Mouse (Mus musculus) C2C12 (cell line): ENCODE results near the gene Gars. TPM values are rescaled to one million over a fixed set of nuclear protein-coding genes. Genes with fewer than 3 reads are reported as not detected.

Source experiments
- H3K27me3 ChIP-seq: one replicate; pipeline ENCODE4 v1.6.1; 2011; ENCODE audit not compliant: control insufficient read depth, insufficient read depth, insufficient read length
- H3K36me3 ChIP-seq: one replicate; pipeline ENCODE4 v1.6.1; 2011; ENCODE audit not compliant: control insufficient read depth, insufficient read depth
- H3K4me3 ChIP-seq: one replicate; pipeline ENCODE4 v1.5.1; 2011; ENCODE audit warnings: mild to moderate bottlenecking, control low read depth; ENCODE audit not compliant: poor library complexity, insufficient read depth, severe bottlenecking
- H3K79me2 ChIP-seq: one replicate; pipeline ENCODE4 v1.6.1; 2011; ENCODE audit not compliant: control insufficient read depth, insufficient read depth
- H3K79me3 ChIP-seq: one replicate; pipeline ENCODE4 v1.6.1; 2011; ENCODE audit warnings: low read depth, control low read depth
- H3ac ChIP-seq: one replicate; pipeline ENCODE3; 2011; ENCODE audit warnings: low read depth; ENCODE audit not compliant: control insufficient read depth, insufficient read length
- CEBPB ChIP-seq: IDR thresholded peaks from one replicate; pipeline ENCODE4 v1.6.1; 2011; ENCODE audit warnings: low read depth, mild to moderate bottlenecking, control low read depth, moderate library complexity
- CTCF ChIP-seq: IDR thresholded peaks from one replicate; pipeline ENCODE4 v1.5.1; 2011; ENCODE audit not compliant: control insufficient read depth, insufficient read depth, insufficient read length
- FOSL1 ChIP-seq: IDR thresholded peaks from one replicate; pipeline ENCODE4 v1.8.0; 2011; ENCODE audit warnings: mild to moderate bottlenecking, low read length; ENCODE audit not compliant: poor library complexity, insufficient read depth, severe bottlenecking
- MAX ChIP-seq: IDR thresholded peaks from one replicate; pipeline ENCODE4 v1.6.1; 2011; ENCODE audit warnings: mild to moderate bottlenecking, control low read depth
- MYOD1 ChIP-seq: IDR thresholded peaks from one replicate; pipeline ENCODE4 v1.6.1; 2011; ENCODE audit warnings: low read depth; ENCODE audit not compliant: control insufficient read depth, insufficient read length
- MYOG ChIP-seq: IDR thresholded peaks from one replicate; pipeline ENCODE4 v1.6.1; 2011; ENCODE audit not compliant: control insufficient read depth, insufficient read length; ENCODE audit errors: extremely low read depth
- USF1 ChIP-seq: IDR thresholded peaks from one replicate; pipeline ENCODE4 v1.6.1; 2011; ENCODE audit warnings: low read depth, mild to moderate bottlenecking, control low read depth, moderate library complexity
- polyA plus RNA-seq: library from polyadenylated mRNA; unstranded; fragments of >200 nt; fragmentation: generic; extraction: Trizol; gene quantifications from one replicate; pipeline ENCODE4 v1.2.1, GENCODE M21; 2012; ENCODE audit warnings: missing spikeins

Gars gene
- polyA plus RNA-seq, 1 experiment: 204 TPM

GRCm38 (mm10) chr6:55016710-55017583, 20.9 kb upstream of the Gars start:
- Histone ChIP-seq H3K79me3 (no peaks in the 10 kb centered on the region), H3K36me3 (no peaks in the 10 kb centered on the region), H3K27me3 (no peaks in the 10 kb centered on the region), H3ac (no peak overlapping the region), H3K79me2 (no peaks in the 10 kb centered on the region), H3K4me3 (no peak overlapping the region)
- no peak for TF ChIP-seq MAX
- peak; percentile 85 for TF ChIP-seq CTCF

- Histone ChIP-seq H3K79me3 (no peaks in the 10 kb centered on the region), H3K27me3 (no peaks in the 10 kb centered on the region), H3K36me3 (no peaks in the 10 kb centered on the region), H3K4me3 (no peak overlapping the region), H3ac (no peak overlapping the region), H3K79me2 (no peaks in the 10 kb centered on the region)
- TF ChIP-seq MYOG (no peak), FOSL1 (no peak), CTCF (no peak), MAX (no peak), USF1 (no peak), MYOD1 (no peak), CEBPB (no peak)
Measured at GRCm38 (mm10) chr6:55018417-55018816, 19.4 kb upstream of the Gars start.

GRCm38 (mm10) chr6:55021806-55022205, 16.0 kb upstream of the Gars start:
- Histone ChIP-seq H3K79me3 (no peaks in the 10 kb centered on the region), H3K4me3 (no peak overlapping the region), H3K27me3 (no peaks in the 10 kb centered on the region), H3K36me3 (no peaks in the 10 kb centered on the region), H3ac (no peak overlapping the region), H3K79me2 (no peaks in the 10 kb centered on the region)
- TF ChIP-seq MAX: no peak
- no peak for TF ChIP-seq USF1
- no peak for TF ChIP-seq CEBPB
- no peak for TF ChIP-seq FOSL1
- TF ChIP-seq CTCF: no peak
- TF ChIP-seq MYOG: no peak
- TF ChIP-seq MYOD1: no peak

GRCm38 (mm10) chr6:55027642-55028041, 10.2 kb upstream of the Gars start:
- Histone ChIP-seq H3K4me3 (no peak overlapping the region), H3K36me3 (no peaks in the 10 kb centered on the region), H3ac (no peak overlapping the region), H3K79me2 (no peaks in the 10 kb centered on the region), H3K27me3 (peaks cover 6% of the 10 kb centered on the region), H3K79me3 (no peaks in the 10 kb centered on the region)
- TF ChIP-seq CTCF (no peak), FOSL1 (no peak), CEBPB (no peak), MAX (no peak), MYOD1 (no peak), USF1 (no peak), MYOG (no peak)

DNA sequence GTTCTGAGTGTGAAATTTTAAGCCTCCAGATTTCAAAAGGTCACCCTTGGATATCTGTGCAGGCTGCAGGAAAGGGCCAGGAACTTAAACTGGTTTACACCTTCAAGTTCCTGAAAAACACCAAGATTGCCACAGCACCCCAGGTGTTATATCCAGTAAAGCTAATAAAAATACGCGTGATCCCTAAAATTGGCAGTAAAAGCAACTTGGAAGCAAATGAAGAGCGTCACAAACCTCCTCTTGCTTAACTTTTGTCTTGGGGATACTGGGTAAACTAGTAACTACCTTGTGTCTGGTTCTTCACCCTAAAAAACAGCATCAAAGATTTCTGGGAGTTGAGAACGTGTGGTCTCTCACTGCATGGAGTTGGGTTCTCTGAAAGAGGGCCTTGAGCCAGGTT, 1.1 kb upstream of the Gars start:
- H3K36me3 ChIP-seq: peaks cover 9% of the 10 kb centered on the region
- H3K27me3 ChIP-seq: peaks cover 5% of the 10 kb centered on the region
- TF ChIP-seq MYOD1 (no peak), CEBPB (no peak), CTCF (no peak), MAX (no peak), FOSL1 (no peak), USF1 (no peak)
- H3K4me3 ChIP-seq: no peak overlapping the region
- H3ac ChIP-seq: no peak overlapping the region
- peaks cover 40% of the 10 kb centered on the region for H3K79me2 ChIP-seq
- peaks cover 37% of the 10 kb centered on the region for H3K79me3 ChIP-seq

- no peak for TF ChIP-seq MYOD1
- TF ChIP-seq FOSL1: no peak
- peak; percentile 36 for TF ChIP-seq MAX
- no peak for TF ChIP-seq MYOG
- peak; percentile 58 for TF ChIP-seq CEBPB
- no peak for TF ChIP-seq USF1
- TF ChIP-seq CTCF: no peak
- Histone ChIP-seq H3K36me3 (peaks cover 9% of the 10 kb centered on the region), H3K27me3 (no peaks in the 10 kb centered on the region), H3ac (peak overlapping the region; percentile 88), H3K79me3 (peaks cover 58% of the 10 kb centered on the region), H3K79me2 (peaks cover 61% of the 10 kb centered on the region), H3K4me3 (peak overlapping the region; percentile 83)
Measured at GRCm38 (mm10) chr6:55038671-55039445, 1.1 kb downstream of the Gars start.
